Mouse (Mus musculus) fibroblast of lung, adult 2 months (primary cell): ENCODE data around the gene Zfp708.
"Not testable (repeated sequence)": the region's sequence is repeated elsewhere in the genome, so short reads cannot be mapped to it uniquely, and the experiment has no call there.

Experiments used
- DNase-seq: peaks from one replicate; pipeline ENCODE4 v3.0.0-alpha.2; 2011; ENCODE audit warnings: low read depth

Zfp708 gene

DNA sequence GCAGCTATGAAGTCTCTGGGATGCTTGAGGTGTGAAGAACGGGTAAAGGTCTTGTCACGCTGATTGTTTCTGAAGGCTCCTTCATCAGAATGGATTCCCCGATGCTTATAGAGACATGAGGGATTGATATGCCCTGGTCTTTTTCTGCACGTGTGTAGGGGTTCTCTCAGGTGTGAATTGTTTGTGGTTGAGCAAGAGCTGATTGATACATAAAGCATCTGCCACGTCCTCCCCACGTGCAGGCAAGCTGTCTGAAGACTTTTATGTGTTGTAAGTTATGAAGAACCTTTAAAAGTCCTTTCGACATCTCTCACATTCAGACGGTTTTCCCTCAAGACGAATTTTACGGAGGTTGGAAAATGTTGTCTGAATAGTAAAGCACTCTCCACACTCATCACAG is at the start of gene Zfp708:
Gene Zfp708, minus strand, starts transcription at position 101 of the 400 bp plus-strand sequence.
- DNase-seq = no peak

DNA sequence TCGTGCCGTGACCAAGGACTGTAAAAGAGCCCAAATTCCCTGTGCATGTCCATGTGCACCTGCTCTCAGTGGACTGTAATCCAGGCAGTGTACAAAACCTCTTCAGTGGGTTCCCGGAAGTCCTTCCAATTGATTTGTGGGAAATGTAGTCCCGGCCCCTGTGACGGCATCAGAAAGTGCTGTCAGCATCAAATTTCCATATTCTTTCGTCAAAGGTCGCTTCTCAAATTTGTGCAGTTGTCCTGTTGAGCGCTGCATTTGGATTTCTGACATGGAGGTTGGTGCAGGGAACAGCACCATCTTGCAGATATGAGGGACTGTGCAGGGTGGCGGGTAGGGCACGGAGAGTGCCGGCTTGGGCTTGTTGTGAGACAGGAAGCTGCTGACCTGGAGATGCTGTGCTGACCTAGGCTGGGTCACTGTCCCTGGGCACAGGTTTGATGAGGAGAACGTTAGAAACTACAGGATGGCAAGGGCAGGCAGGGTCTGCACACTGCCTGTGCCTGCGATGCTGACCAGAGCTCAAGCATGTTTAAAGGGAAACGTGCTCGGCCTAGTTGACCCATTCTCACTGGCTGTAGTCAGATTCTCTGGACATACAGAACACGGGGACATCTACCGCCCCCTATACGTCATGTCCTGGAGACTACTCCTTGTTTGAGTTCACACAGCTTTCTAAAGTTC is 30.4 kb upstream of the Zfp708 start:
- DNase-seq = peak; percentile 60

DNA sequence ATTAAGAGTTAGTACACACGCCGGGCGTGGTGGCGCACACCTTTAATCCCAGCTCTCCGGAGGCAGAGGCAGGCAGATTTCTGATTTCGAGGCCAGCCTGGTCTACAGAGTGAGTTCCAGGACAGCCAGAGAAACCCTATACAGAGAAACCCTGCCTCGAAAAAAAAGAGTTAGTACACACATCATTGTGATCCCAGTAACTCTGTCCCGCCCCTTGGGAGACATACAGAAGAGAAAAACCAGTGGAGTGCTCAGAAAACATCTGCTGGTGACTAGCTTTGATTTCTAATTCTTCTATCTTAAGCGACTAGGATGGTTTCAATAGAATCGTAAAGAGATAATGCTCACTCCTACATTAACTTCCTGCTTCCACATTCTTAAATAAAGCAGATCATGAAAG is 29.7 kb upstream of the Zfp708 start:
- not testable (repeated sequence) for DNase-seq

DNA sequence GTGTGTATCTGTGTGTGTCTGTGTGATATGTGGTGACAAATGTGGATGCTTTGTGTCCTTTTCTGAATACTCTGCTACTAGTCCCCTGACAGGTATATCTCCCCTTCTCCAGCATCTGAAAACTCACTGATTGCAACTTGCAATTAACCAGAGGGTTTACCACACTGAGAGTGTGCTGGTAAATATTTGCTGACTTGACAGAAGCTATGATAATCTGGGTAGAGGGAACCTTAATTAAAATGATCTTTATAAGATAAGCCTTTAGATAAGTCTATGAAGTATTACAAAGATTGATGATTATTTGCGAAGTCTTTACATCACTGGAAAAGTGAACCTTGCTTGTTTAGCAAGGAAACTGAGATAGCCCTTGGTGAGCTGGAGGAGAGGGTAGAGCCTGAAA is 26.7 kb upstream of the Zfp708 start:
- DNase-seq = no peak

DNA sequence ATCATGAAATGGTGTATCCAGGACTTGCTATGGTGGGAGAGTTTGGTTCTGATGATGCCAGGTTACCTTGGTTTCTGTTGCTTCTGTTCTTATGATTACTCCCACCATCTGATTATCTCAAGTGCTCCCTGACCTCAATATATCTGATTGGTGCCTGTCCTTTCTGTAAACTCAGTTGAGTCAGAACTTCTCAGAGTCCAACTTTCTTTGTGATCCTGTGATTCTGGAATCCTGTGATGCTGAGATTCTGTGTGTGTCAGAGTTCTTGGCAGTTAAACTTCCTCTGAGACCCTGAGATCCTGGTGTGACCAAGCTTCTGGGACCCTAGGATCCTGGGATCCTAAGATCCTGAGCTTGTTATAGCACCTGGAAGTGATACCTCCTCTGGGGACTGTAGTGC is 23.6 kb upstream of the Zfp708 start, which contains the start of gene Zfp759:
Gene Zfp759, plus strand, starts transcription at position 301 of the 400 bp plus-strand sequence.
- not testable (repeated sequence) for DNase-seq

DNA sequence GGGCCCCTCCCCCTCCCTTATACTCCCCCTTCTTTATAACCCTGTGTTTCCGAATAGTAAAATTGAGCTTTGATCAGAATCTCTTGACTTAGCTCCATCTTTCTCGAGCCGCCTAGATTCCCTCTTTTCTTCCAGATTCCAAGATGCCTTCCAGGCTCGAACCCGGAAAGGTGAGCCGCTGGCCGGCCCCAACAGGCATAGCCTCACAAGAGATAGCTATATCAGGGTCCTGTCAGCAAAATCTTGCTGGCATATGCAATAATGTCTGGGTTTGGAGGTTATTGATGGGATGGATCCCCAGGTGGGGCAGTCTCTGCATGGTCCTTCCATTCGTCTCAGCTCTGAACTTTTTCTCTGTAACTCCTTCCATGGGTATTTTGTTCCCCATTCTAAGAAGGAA is 18.4 kb upstream of the Zfp708 start, which contains the start of gene Rslcan18:
Gene Rslcan18, minus strand, starts transcription at position 101 of the 400 bp plus-strand sequence.
- DNase-seq = not testable (repeated sequence)

DNA sequence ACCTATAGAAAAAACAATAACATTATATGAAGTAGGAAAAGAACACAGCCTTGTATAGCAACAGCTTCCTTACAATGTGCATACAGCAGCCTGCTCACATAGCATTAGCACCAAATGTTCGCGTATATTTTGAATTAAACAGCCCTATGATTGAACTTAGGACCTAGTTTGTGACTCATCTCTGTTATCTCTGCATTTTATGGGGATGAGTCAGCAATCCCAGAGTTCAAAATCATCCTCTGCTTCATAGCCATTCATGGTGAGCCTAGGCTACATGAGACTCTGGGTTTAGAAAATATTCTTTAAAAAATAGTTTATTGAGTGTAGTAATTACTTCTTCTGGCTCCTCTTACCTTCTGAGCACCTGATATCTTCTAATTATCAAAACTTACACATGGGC is 15.5 kb upstream of the Zfp708 start:
- DNase-seq = no peak

DNA sequence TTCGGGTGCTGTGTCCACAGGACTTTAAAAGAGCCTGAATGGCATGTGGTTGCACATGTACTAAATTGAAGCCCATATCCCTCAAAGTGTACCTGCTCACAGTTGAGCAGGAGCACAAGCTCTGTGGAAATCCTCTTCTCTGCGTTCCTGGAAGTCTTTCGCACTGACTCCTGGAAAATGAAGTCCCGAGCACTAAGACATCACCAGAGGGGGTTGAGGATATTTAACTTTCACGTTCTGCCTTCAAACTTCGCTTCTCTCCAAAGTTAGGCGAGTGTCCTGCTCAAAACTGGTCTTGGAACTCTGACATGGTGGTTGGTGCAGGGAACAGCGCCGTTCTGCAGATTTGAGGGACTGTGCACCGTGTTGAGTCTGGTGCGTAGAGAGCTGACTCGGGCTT is 14.3 kb upstream of the Zfp708 start:
- no peak for DNase-seq

DNA sequence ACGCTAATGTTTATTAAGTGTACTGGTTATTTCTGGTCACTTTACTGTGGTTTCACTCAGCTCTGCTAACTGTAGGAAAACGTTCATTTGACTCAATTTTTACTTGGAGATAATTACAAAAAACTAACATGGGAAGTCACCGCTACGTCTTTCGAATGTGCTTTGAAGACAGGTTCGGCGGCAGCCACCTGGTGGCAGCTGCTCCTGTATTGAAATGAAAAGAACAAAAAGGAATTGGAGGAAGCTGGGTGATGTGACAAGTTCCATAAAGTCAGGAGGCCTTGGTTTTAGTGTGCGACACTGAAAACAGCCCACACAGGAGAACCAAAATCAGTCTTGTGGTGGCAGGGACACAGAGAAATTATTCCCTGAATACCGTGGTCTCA is 11.0 kb upstream of the Zfp708 start:
- DNase-seq = no peak

DNA sequence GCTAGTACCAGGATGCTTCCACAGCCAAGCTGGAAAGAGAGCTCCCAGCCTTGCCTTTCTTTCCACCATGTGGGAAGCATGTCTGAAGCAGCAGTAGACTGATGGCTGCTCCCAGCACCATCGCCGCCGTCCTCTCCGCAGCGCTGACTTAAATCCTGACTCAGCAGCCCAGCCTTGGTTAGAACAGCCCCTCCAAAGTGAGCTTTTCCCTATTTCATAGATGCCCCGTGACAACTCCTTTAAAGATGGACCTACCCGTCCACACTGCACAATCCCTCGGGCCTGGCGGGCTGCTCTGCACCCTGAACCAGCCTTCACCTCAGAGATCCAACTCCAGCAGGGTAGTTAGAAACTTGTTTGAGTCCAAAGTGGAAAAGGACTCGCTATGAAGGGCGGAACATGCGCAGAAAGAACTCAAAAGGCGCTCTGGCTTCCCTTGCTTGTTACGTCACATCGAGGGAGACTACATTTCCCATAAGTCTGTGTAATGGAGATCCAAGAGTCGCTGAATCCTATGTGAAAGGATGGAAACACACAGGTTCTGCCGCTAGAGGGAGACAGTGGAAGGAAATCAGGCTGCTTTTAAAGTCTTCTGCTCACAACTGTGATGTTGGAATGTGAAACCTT is 10.5 kb upstream of the Zfp708 start, which contains the start of gene Gm28557:
Gene Gm28557, minus strand, starts transcription at position 411 of the 627 bp plus-strand sequence.
- peak; percentile 98 for DNase-seq

DNA sequence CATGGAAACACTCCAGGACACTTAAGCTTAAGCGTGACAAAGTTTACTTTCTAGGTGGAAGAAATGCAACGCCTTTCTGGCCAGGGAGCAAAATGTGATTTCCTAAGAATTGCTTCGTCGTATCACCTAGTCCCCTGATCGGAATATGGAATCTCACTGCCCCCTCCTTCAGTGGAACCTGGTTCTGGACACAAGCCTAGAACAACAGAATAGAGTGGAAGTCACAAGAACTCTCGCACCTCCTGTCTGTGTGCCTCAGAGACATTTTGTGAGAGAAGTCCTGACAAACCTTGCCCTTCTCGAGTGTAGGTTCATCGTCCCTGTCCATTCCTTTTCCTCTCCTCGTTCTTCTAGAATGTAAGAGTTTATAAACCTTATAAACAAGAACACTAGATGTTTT is 9.9 kb upstream of the Zfp708 start:
- DNase-seq = no peak

DNA sequence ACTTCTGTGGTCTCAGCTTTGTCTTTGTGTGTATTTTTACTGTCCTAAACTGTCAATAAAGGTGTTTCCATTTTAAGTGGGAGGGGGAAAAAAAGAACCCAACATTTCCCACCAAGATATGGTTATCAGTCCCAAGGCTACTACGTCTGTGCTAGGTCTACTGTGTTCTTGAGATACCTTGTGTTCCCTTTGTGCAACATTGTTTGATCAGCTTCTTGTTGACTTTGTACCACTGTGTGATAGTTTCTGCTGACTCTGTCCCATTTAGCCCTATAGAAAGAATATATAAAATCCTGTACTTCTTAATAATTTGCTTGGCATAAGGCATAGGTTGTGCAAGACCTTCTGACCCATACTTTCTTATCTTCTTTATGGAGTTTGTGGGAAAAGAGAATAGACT is 7.6 kb downstream of the Zfp708 start:
- DNase-seq = no peak

DNA sequence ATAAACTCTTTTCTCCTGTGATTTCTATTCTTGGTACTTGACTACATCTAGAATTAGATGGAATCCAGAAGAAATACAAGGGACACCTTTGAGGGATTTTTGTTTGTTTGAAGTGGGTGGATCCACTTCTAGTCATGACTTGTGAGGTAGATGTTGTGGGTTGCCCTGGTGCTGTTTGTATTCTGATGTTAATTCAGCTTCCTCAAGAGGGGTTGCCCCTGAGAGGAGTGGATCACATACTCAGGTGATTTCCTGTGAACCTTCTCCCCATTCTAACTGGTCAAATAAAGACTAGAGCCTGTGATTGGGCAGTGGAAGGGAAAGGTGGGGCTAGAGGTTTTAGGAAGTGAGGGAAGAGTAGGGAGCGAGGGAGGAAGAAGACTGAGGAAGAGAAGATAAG is 15.8 kb downstream of the Zfp708 start:
- DNase-seq = no peak

DNA sequence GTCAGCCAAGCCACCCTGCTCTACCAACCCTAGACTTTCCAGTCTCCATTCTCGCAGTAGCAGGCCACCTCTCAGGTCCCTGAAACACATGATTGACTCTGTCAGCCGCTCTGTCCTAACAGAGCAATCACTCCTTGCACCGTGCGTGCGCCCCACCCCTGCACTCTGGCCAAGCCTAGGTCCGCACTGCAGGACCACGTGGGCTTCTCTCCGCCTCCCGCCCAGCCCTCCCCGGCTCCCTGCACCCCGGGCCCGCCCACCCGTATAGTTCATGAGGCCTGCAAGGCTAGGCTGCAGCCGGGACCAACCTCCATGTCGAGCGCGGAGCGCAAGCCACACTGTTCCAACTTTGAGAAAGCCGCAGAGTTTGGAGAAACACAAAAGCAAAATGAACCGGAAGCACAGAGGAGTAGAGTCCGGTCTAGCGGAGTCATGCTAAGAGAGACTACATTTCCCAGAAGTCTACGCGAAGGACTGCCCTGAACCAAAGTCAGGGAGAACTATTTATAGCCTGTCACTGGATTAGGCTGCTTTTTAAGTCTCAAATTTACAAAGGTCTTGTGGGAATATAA is 16.5 kb downstream of the Zfp708 start:
- peak; percentile 79 for DNase-seq

DNA sequence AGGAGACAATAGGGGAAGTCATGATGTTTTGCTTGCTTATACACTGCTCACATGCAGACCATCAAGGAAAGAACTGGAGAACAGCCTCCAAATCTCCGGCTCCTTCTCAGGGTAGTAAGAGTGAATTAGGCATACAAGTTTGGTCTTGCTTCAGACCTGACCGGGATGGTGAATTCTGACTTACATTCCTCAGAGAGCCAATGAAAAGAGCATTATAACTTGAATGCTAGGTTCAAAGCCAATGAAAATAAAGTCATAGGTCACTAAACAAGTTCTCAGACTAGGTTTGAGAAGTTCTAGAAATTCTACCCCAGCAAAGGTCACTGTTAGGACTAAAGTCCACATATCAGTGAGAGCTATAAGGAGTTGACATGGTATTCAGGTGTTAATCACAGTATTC is 20.5 kb downstream of the Zfp708 start:
- no peak for DNase-seq

DNA sequence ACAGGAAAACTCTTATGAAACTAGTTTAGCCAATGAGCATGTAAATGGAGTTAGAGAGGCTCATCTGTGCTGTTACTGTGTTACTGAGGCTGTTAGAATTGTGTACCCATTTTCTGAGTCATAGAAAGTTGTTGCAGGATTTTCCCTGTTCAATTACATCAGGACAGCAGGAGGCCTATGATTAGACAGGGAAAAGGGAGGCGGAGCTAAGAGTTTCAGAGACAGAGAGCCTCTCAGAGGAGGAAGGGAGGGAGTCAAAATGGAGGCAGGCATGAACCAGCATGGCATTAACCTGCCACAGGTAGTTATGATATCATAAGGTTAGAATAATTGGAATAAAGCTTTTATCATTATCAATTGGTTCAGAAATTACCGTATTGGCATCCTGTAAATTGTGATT is 25.0 kb downstream of the Zfp708 start:
- DNase-seq = no peak

DNA sequence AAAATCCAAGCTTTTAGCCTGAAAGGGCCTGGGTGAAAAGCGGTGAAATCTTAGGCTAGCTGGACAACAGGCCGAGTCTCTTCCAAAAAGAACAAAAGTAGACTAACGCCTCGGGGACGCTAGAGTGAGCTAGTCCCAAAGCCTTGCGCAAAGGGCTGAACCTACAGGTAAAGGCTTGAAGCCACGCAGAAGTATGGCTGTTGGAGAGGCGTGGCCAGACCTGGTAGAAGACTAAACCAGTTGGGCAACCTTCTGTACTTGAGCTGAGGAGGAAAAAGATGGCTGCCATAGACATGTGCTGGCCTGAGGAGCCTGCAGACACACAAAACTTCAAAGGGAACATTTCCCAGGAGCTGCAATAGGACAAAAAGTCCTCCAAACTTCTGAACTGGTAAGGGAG is 32.4 kb downstream of the Zfp708 start:
- no peak for DNase-seq

DNA sequence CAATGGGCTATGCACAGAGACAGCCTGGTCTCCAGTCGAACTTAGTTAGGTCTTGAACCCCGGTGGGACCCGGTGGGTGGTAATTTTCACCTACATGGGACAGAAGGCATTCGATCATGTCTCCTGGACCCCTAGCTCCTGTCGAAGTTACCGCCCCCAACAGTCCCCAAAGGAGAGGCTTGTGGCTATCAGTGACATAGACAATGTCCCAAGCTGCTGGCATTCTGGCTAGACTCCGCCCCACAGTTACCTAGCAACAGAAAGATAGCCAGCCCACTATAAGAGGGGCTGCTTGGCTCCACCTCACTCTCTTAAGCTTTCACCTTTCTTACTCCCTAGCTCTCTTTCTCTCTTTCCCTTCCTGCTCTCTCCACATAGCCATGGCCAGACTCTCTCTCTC is 35.3 kb downstream of the Zfp708 start:
- no peak for DNase-seq

DNA sequence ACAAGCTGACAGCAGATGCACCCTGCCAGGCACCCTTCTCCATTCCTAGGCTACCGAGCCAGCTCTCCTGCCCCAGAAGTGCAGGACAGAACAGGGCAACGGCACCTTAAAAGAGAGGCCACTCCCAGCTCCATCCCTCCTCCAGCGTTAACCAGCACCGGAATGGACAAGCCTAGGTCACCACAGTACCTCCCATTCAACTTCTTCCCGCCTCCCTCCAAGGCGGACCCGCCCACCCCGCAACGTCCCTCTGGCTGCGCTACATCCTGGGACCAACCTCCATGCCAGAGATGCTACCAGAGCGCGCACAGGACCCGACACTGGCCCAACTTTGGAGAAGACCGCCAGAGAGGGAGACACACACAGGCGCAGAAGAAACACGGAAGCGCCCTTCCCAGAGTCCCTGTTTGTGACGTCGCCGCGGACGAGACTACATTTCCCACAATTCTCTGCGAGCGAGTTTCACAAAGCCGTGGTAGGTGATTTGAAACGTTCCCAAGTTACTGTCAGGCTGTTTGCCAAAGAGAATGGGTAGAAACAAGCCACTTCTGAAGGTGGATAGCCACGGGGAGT is 36.9 kb downstream of the Zfp708 start, which contains the start of gene Zfp712:
Gene Zfp712, minus strand, starts transcription at position 385 of the 573 bp plus-strand sequence.
- peak; percentile 87 for DNase-seq

DNA sequence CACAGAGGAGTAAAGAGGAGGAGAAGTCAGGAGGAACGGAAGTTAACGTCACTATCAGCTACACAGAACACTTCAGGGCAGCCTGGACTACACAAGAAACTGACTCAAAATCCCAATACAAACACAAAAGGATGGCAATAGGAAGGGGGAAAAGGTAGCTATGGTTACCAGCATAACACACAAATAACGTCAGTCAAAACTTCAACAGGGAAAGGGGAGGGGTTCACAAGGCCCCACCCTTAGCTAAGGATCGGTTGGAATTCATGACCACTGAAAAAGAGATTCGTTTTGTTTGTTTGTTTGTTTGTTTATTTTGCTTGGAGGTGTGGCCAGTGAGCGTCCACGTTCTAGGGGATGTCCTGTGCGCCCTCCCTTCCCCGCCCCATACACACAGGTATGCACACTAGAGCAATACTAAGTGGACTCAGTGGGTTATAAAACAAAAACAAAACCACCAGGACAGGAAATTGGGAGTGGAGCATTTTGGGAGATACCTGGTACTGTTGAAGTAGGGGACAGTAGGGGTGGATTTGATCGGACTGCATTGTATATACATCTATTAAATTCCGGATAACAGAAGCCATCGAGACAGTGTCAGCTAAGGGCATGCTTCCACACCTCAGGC is 37.5 kb downstream of the Zfp708 start:
- DNase-seq = no peak
